In genomic region chr1:23602710-23603291, GRCm38 (mm10) we compare ENCODE assay signal across 18 mouse cellular contexts.
"Had no signal": no experiment of that assay in that cellular context is flagged by ENCODE, and none has a peak within 500 bp of the region (broad histone marks: within the 10 kb centered on the region; RNA-seq: fewer than 3 reads in every experiment).

No protein-coding gene starts in this region.

- H3K9me3 ChIP-seq: lung, embryonic 15.5 days; midbrain, embryonic 12.5 days; neural tube, embryonic 12.5 days; stomach, embryonic 15.5 days had no signal

- ATAC-seq: liver, postnatal 0 days; lung, postnatal 0 days; midbrain, embryonic 16.5 days had no signal

- DNase-seq: liver, postnatal 0 days; lung, adult 2 months; lung, postnatal 14 days; lung, postnatal 36 days; midbrain, embryonic 14.5 days; right cerebral cortex, postnatal 14 days; thymus, adult 2 months; thymus, postnatal 25 days; thymus, postnatal 4 days had no signal

- H3K4me2 ChIP-seq: lung, embryonic 15.5 days; midbrain, embryonic 12.5 days; neural tube, embryonic 12.5 days; stomach, embryonic 15.5 days had no signal

- H3K4me3 ChIP-seq: lung, embryonic 15.5 days; megakaryocyte, embryonic 14.5 days; midbrain, embryonic 12.5 days; neural tube, embryonic 12.5 days; stomach, embryonic 15.5 days had no signal

- H3K9ac ChIP-seq: liver, postnatal 0 days; lung, embryonic 15.5 days; midbrain, embryonic 12.5 days; neural tube, embryonic 12.5 days; stomach, embryonic 15.5 days had no signal

- H3K36me3 ChIP-seq: lung, embryonic 15.5 days; midbrain, embryonic 12.5 days; neural tube, embryonic 12.5 days; stomach, embryonic 15.5 days had no signal

- H3K4me1 ChIP-seq: lung, embryonic 15.5 days; megakaryocyte, embryonic 14.5 days; midbrain, embryonic 12.5 days; neural tube, embryonic 12.5 days; stomach, embryonic 15.5 days had no signal

- H3K27ac ChIP-seq: lung, embryonic 15.5 days; macrophage; midbrain, embryonic 12.5 days; neural tube, embryonic 12.5 days; stomach, embryonic 15.5 days; stomach, postnatal 0 days had no signal

- H3K27me3 ChIP-seq: lung, embryonic 15.5 days; megakaryocyte, embryonic 14.5 days; midbrain, embryonic 12.5 days; neural tube, embryonic 12.5 days; stomach, embryonic 15.5 days had no signal
